Mouse (Mus musculus): Measurements from ENCODE around the gene Tenm3. TPM values are rescaled to one million over a fixed set of nuclear protein-coding genes. Genes with fewer than 3 reads are reported as not detected.

Tenm3 gene
- polyA plus RNA-seq, 1 experiment from 2014 or later: 31.6 TPM

DNA sequence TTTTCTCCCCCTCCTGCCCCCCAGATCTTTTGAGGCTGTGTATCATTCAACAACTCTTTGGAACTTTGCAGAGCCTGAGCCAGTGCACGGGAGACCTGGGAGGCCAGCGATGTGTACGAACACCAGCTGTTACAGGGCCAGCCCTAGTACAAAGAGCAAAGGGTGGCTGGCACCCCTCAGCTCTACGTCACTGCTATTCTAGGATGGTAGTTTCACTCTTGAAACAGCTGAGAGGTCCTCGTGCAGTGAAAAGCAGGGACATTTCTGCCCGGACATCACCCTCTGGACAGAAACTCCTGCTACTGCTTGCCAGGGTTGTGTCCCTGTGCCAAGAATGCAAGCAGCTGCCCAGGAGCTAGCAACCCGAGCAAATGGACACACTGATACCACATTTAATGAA lies 88.3 kb downstream of the Tenm3 start:
- no peak overlapping the region for H3K4me3 ChIP-seq
- H3K27me3 ChIP-seq (ENCODE audit: insufficient read depth, poor library complexity, severe bottlenecking): no peaks in the 10 kb centered on the region
- no peaks in the 10 kb centered on the region for H3K36me3 ChIP-seq
- H3K4me1 ChIP-seq (replicated peaks): peaks cover 6% of the 10 kb centered on the region
- no peak for DNase-seq (ENCODE audit: low spot score)
- 68% methylated on average over 7 of the region's 7 CpGs for WGBS
- 0 out of 2 replicates have a peak overlapping the region, but pooled peaks have one; percentile 12 for H3K27ac ChIP-seq
- H3K9me3 ChIP-seq: no peaks in the 10 kb centered on the region

DNA sequence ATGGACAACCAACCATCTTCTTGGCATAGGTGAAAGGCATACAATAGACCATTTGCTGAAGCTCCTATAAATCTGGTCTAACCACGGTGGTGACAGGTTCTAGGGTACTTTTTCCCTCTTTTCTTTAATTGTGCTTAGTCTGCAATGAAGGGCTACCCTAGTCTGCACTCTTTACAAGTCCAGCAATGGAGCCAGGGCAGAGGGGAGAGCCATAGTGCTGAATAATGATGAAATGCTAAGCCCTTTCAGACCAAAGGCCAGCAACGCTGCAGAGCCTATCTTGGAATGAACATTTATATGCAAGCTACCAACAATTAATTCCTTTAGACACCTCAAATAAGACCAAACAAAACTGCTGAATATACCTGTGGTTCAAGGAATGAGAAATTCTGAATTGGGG lies 88.8 kb downstream of the Tenm3 start:
- Histone ChIP-seq H3K4me3 (no peak overlapping the region), H3K27ac (no peak overlapping the region), H3K9me3 (no peaks in the 10 kb centered on the region), H3K27me3 (ENCODE audit: insufficient read depth, poor library complexity, severe bottlenecking) (no peaks in the 10 kb centered on the region), H3K4me1 (replicated peaks) (peaks cover 6% of the 10 kb centered on the region), H3K36me3 (no peaks in the 10 kb centered on the region)
- DNase-seq (ENCODE audit: low spot score): no peak
- whole genome bisulfite sequencing: 86% methylated on average over 2 of the region's 2 CpGs

DNA sequence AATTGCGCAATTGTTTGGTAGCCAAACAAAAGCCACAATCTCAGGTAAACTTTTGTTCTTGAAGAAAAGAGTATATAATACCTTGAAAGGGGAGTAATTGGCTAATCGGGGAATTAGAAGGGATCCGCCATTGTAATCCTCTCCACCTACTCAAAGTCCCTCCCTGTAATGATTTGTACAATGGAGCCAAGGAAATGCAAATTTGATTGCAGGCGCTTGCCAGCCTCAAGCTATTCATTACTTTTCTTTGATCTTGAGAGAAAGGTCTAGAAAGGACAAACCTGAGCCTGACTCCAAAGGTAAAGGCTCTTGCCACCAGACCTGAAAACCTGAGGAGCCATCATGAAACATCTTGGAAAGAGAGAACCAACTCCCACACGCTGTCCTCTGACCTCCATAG lies 91.8 kb downstream of the Tenm3 start:
- Histone ChIP-seq H3K9me3 (no peaks in the 10 kb centered on the region), H3K27me3 (ENCODE audit: insufficient read depth, poor library complexity, severe bottlenecking) (no peaks in the 10 kb centered on the region), H3K36me3 (no peaks in the 10 kb centered on the region), H3K4me3 (no peak overlapping the region), H3K4me1 (replicated peaks) (peaks cover 16% of the 10 kb centered on the region), H3K27ac (no peak overlapping the region)
- WGBS: 88% methylated on average over 5 of the region's 5 CpGs
- no peak for DNase-seq (ENCODE audit: low spot score)

DNA sequence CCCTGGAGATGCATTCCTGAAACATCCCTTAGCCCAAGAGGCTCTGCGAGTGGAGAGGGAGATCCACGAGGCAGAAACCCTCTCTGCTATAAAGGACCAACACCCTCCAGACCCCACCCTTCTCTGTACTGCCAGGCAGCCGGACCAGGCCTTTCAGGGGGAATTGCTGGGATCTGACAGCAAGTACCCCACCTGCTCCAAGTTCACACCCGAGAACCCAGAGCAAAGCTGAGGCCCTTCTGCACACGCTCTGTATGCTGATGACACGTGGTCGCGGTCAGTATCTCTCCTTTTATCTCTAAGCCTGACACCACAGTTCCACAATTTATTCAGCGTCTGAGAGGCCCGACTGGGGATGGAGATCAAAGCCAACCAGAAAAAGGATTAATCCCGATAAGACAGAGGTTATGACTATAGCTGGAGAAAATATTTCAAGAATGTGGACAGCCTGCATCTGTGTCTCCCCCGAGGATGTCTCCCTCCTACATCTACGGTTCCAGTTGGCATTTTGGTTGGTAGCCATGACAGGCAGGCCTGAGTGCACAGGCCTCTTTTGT lies 95.2 kb downstream of the Tenm3 start:
- Histone ChIP-seq H3K27ac (no peak overlapping the region), H3K36me3 (no peaks in the 10 kb centered on the region), H3K27me3 (ENCODE audit: insufficient read depth, poor library complexity, severe bottlenecking) (no peaks in the 10 kb centered on the region), H3K4me3 (no peak overlapping the region), H3K9me3 (no peaks in the 10 kb centered on the region), H3K4me1 (replicated peaks) (peaks cover 20% of the 10 kb centered on the region)
- WGBS: 67% methylated on average over 13 of the region's 13 CpGs
- no peak for DNase-seq (ENCODE audit: low spot score)

- H3K4me1 ChIP-seq (replicated peaks): peaks cover 42% of the 10 kb centered on the region
- H3K4me3 ChIP-seq: no peak overlapping the region
- no peak for DNase-seq (ENCODE audit: low spot score)
- whole genome bisulfite sequencing: 85% methylated on average over 4 of the region's 4 CpGs
- H3K36me3 ChIP-seq: no peaks in the 10 kb centered on the region
- H3K27ac ChIP-seq: no peak overlapping the region
- no peaks in the 10 kb centered on the region for H3K27me3 ChIP-seq (ENCODE audit: insufficient read depth, poor library complexity, severe bottlenecking)
- H3K9me3 ChIP-seq: no peaks in the 10 kb centered on the region
These were observed 99.8 kb downstream of the Tenm3 start for GRCm38 (mm10) chr8:48743912-48744311.

DNA sequence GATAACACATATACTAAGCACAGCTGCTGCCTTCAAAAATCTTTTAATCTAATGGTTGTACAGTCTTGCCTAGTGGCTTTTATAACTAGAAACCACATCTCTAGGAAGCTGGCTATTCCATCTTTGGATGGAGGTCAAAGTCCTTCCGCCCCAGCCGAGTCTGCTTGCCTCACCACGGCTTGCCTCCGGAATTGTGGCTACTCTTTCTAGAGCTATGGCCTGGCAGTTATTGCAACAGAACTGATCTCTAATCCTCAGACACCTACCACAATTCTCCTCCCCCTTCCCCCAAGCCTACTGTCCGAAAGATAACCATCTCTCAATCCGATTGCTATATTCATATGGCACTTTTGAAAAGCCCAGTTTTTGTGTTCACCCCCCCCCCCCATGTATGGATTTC lies 101.0 kb downstream of the Tenm3 start:
- Histone ChIP-seq H3K4me1 (replicated peaks) (peaks cover 37% of the 10 kb centered on the region), H3K9me3 (no peaks in the 10 kb centered on the region), H3K36me3 (no peaks in the 10 kb centered on the region), H3K27ac (no peak overlapping the region), H3K4me3 (no peak overlapping the region), H3K27me3 (ENCODE audit: insufficient read depth, poor library complexity, severe bottlenecking) (no peaks in the 10 kb centered on the region)
- whole genome bisulfite sequencing: 93% methylated on average over 6 of the region's 6 CpGs
- no peak for DNase-seq (ENCODE audit: low spot score)

- Histone ChIP-seq H3K9me3 (no peaks in the 10 kb centered on the region), H3K36me3 (no peaks in the 10 kb centered on the region), H3K27ac (0 out of 2 replicates have a peak overlapping the region, but pooled peaks have one; percentile 25), H3K4me3 (no peak overlapping the region), H3K4me1 (replicated peaks) (peaks cover 37% of the 10 kb centered on the region), H3K27me3 (ENCODE audit: insufficient read depth, poor library complexity, severe bottlenecking) (no peaks in the 10 kb centered on the region)
- 84% methylated on average over 11 of the region's 11 CpGs for WGBS
- DNase-seq (ENCODE audit: low spot score): no peak
These were observed 102.8 kb downstream of the Tenm3 start for GRCm38 (mm10) chr8:48740951-48741350.

DNA sequence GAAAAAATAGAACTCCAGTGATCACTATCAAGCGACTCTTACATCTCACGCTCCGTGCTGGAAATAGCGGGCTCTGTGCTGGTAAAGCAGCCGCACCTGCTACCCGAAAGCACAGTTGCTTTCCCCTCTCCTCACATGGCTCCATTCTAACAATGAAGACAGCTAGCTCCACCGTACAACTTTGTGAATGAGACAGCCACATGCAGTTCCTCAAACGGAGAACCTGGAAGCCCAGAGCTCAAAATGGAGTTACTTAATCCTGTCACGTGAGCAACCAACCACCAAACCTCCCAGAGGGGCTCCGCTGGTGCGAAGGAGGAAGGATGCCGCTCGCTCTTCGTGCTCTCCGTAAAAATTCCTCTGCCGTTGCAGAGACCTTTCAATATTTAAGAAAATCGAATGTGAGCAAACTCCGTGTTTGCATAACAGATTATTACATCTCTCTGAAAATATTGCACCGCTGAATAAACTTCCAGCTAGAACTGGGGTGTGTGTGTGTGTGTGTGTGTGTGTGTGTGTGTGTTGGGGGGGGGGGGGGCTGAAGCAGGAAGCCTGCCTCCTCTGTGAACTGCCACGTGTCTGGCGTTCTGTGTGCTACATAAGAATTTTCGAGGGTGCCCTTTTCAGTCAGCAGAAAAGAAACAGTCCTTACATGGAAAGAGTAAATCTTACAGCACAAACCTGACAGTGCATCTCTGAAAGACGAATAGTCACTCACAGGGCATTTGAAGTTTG lies 103.4 kb downstream of the Tenm3 start:
- peaks cover 31% of the 10 kb centered on the region for H3K4me1 ChIP-seq (replicated peaks)
- no peaks in the 10 kb centered on the region for H3K36me3 ChIP-seq
- no peaks in the 10 kb centered on the region for H3K27me3 ChIP-seq (ENCODE audit: insufficient read depth, poor library complexity, severe bottlenecking)
- H3K4me3 ChIP-seq: no peak overlapping the region
- H3K9me3 ChIP-seq: no peaks in the 10 kb centered on the region
- 74% methylated on average over 23 of the region's 23 CpGs for WGBS
- no peak for DNase-seq (ENCODE audit: low spot score)
- 0 out of 2 replicates have a peak overlapping the region, but pooled peaks have one; percentile 25 for H3K27ac ChIP-seq

- H3K9me3 ChIP-seq: no peaks in the 10 kb centered on the region
- H3K36me3 ChIP-seq: no peaks in the 10 kb centered on the region
- peaks cover 20% of the 10 kb centered on the region for H3K4me1 ChIP-seq (replicated peaks)
- H3K27me3 ChIP-seq (ENCODE audit: insufficient read depth, poor library complexity, severe bottlenecking): no peaks in the 10 kb centered on the region
- no peak overlapping the region for H3K4me3 ChIP-seq
- DNase-seq (ENCODE audit: low spot score): no peak
- H3K27ac ChIP-seq: no peak overlapping the region
- 83% methylated on average over 10 of the region's 10 CpGs for WGBS
These were observed 110.0 kb downstream of the Tenm3 start for GRCm38 (mm10) chr8:48733731-48734130.

GRCm38 (mm10) chr8:48733057-48733456 lies 110.7 kb downstream of the Tenm3 start:
- DNase-seq (ENCODE audit: low spot score): no peak
- H3K9me3 ChIP-seq: no peaks in the 10 kb centered on the region
- no peak overlapping the region for H3K4me3 ChIP-seq
- H3K4me1 ChIP-seq (replicated peaks): peaks cover 19% of the 10 kb centered on the region
- 79% methylated on average over 4 of the region's 4 CpGs for WGBS
- H3K27me3 ChIP-seq (ENCODE audit: insufficient read depth, poor library complexity, severe bottlenecking): no peaks in the 10 kb centered on the region
- no peaks in the 10 kb centered on the region for H3K36me3 ChIP-seq
- H3K27ac ChIP-seq: no peak overlapping the region

DNA sequence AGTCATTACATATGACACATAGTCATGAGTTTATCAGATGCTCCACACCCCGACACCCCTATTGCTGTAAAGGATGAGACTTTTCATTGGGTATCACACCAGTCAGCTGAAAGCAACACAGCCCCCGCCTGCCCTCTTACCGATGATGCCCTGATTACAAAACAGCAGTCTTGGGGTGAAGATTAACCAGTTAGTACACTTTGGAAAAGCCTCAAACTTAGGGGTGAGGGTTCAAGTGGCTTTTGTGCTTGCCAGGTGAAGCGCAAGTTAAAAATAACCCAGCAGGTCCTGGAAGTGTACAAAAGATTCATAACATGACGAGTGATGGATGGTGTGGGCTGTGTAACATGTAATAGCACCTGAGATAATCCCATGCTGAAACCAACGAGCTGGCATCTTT lies 113.0 kb downstream of the Tenm3 start:
- no peaks in the 10 kb centered on the region for H3K27me3 ChIP-seq (ENCODE audit: insufficient read depth, poor library complexity, severe bottlenecking)
- no peak overlapping the region for H3K4me3 ChIP-seq
- H3K27ac ChIP-seq: no peak overlapping the region
- DNase-seq (ENCODE audit: low spot score): no peak
- no peaks in the 10 kb centered on the region for H3K9me3 ChIP-seq
- no peaks in the 10 kb centered on the region for H3K36me3 ChIP-seq
- peaks cover 29% of the 10 kb centered on the region for H3K4me1 ChIP-seq (replicated peaks)
- WGBS: 74% methylated on average over 6 of the region's 6 CpGs

GRCm38 (mm10) chr8:48728833-48729690 lies 114.7 kb downstream of the Tenm3 start:
- Histone ChIP-seq H3K9me3 (no peaks in the 10 kb centered on the region), H3K36me3 (no peaks in the 10 kb centered on the region), H3K4me3 (no peak overlapping the region), H3K4me1 (replicated peaks) (peaks cover 45% of the 10 kb centered on the region), H3K27me3 (ENCODE audit: insufficient read depth, poor library complexity, severe bottlenecking) (no peaks in the 10 kb centered on the region), H3K27ac (no peak overlapping the region)
- 76% methylated on average over 21 of the region's 21 CpGs for WGBS
- no peak for DNase-seq (ENCODE audit: low spot score)

- Histone ChIP-seq H3K4me3 (no peak overlapping the region), H3K27ac (no peak overlapping the region), H3K9me3 (no peaks in the 10 kb centered on the region), H3K4me1 (replicated peaks) (peaks cover 48% of the 10 kb centered on the region), H3K27me3 (ENCODE audit: insufficient read depth, poor library complexity, severe bottlenecking) (no peaks in the 10 kb centered on the region), H3K36me3 (no peaks in the 10 kb centered on the region)
- DNase-seq (ENCODE audit: low spot score): no peak
- 96% methylated on average over 6 of the region's 6 CpGs for WGBS
These were observed 115.7 kb downstream of the Tenm3 start for GRCm38 (mm10) chr8:48728006-48728405.

Data from hindbrain, embryonic 10.5 days (tissue).